Mouse (Mus musculus) bone marrow macrophage, adult 2 months (primary cell): ENCODE measurements around the gene Ipo4.
A peak's percentile ranks its signal among the peaks of the same experiment; 100 is the strongest.

Experiments
- CTCF ChIP-seq: IDR thresholded peaks from 2 replicates; pipeline ENCODE4 v1.5.1; 2012; ENCODE audit warnings: low read depth, mild to moderate bottlenecking, low read length, moderate library complexity
- POLR2A ChIP-seq: IDR thresholded peaks from 2 replicates; pipeline ENCODE4 v1.6.1; 2012; ENCODE audit warnings: mild to moderate bottlenecking, low read depth, low read length, borderline replicate concordance

GRCm38 (mm10) chr14:55603633-55604576, 31.9 kb downstream of the Ipo4 start:
- TF ChIP-seq CTCF (peak; percentile 25), POLR2A (peak; percentile 33; the same call in 1 of the 2 replicates)
